Mouse (Mus musculus) neural tube, postnatal 0 days (tissue): ENCODE data around the gene Ndufc1. TPM values are rescaled to one million over a fixed set of nuclear protein-coding genes. Genes with fewer than 3 reads are reported as not detected.

Experiments used
- polyA plus RNA-seq: library from polyadenylated mRNA; unstranded; fragments of >200 nt; fragmentation: Nextera tagmentation; extraction: Ambion mirVana; gene quantifications from 2 replicates; pipeline ENCODE4 v1.2.1, GENCODE M21; 2015

Ndufc1 gene
- 971 and 1,167 TPM in 2 replicates for polyA plus RNA-seq

GRCm38 (mm10) chr3:51408561-51409183 lies at the start of gene Ndufc1:
TSS of gene Ndufc1 (minus strand) at chr3:51408988.

GRCm38 (mm10) chr3:51415098-51416072 lies 6.6 kb upstream of the Ndufc1 start, which contains the start of gene Naa15:
TSS of gene Naa15 (plus strand) at chr3:51415148.

GRCm38 (mm10) chr3:51396219-51397068 lies 12.3 kb downstream of the Ndufc1 start, which contains the start of gene Mgarp:
TSS of gene Mgarp (minus strand) at chr3:51396738.

Other genes starting within 250 kb of the Ndufc1 start
- 39.9 and 40.8 TPM in 2 replicates for gene Noct, start 184.5 kb downstream of the Ndufc1 start, polyA plus RNA-seq
- 26.8 and 30.0 TPM in 2 replicates for gene Elf2, start 68.3 kb downstream of the Ndufc1 start, polyA plus RNA-seq
- 0.28 TPM in 1 of 2 replicates, not detected in the other for gene Mgarp, start 12.2 kb downstream of the Ndufc1 start, polyA plus RNA-seq
- 26.5 and 29.1 TPM in 2 replicates for gene Naa15, start 6.2 kb upstream of the Ndufc1 start, polyA plus RNA-seq
- gene Rab33b, start 74.9 kb upstream of the Ndufc1 start, polyA plus RNA-seq = 27.4 and 28.9 TPM in 2 replicates
- 2.1 and 2.8 TPM in 2 replicates for gene Setd7, start 151.9 kb upstream of the Ndufc1 start, polyA plus RNA-seq